8 mouse cellular contexts compared by ENCODE assay signal in genomic region chr7:6343501-6344071, GRCm38 (mm10). TPM values are rescaled to one million over a fixed set of nuclear protein-coding genes. Genes with fewer than 3 reads are reported as not detected.
DNase-seq lines count a peak whose midpoint lies in the region; ATAC-seq lines count a peak whose summit lies in the region.

TSS of gene Gm3854 (plus strand) at chr7:6343759.

- H3K4me1 ChIP-seq in hindbrain, embryonic 13.5 days (replicated peaks), result no peaks in the 10 kb centered on the region; the same call in 1 of the 2 replicates
- no peaks in the 10 kb centered on the region for H3K4me1 ChIP-seq in lung, embryonic 16.5 days (replicated peaks; ENCODE audit: control insufficient read depth, insufficient read depth, low read length)

- peak; percentile 28 for DNase-seq in T-cell, adult 2 months (ENCODE audit: low spot score)
- peak; percentile 86 to 88 for DNase-seq in cerebellum, postnatal 10 days
- DNase-seq in frontal cortex, postnatal 10 days (ENCODE audit: low spot score in 2 of 2), result peak; percentile 60 to 76
- DNase-seq in layer of hippocampus, postnatal 10 days (ENCODE audit: low spot score in 2 of 2), result peak; percentile 74 to 80
- peak; percentile 21 for DNase-seq in ovary, postnatal 14 days (ENCODE audit: low spot score)
- DNase-seq in urinary bladder, postnatal 14 days (ENCODE audit: low spot score), result peak; percentile 39

- peak within 1 kb of the TSS; percentile 68 for H3K4me3 ChIP-seq in hindbrain, embryonic 13.5 days
- peak within 1 kb of the TSS; percentile 71 for H3K4me3 ChIP-seq in lung, embryonic 16.5 days (ENCODE audit: low read length)

- H3K27me3 ChIP-seq in hindbrain, embryonic 13.5 days, result peaks cover 3% of the 10 kb centered on the region; the same call in 1 of the 2 replicates
- no peaks in the 10 kb centered on the region for H3K27me3 ChIP-seq in lung, embryonic 16.5 days (ENCODE audit: control insufficient read depth, insufficient read depth, low read depth, low read length)

- H3K27ac ChIP-seq in hindbrain, embryonic 13.5 days, result peak within 1 kb of the TSS; percentile 90
- H3K27ac ChIP-seq in lung, embryonic 16.5 days (ENCODE audit: low read length), result no peak within 1 kb of the TSS

- H3K9ac ChIP-seq in hindbrain, embryonic 13.5 days, result peak within 1 kb of the TSS; percentile 77
- H3K9ac ChIP-seq in lung, embryonic 16.5 days (ENCODE audit: low read length), result peak within 1 kb of the TSS; percentile 73

- H3K9me3 ChIP-seq in hindbrain, embryonic 13.5 days, result no peaks in the 10 kb centered on the region
- no peaks in the 10 kb centered on the region for H3K9me3 ChIP-seq in lung, embryonic 16.5 days (ENCODE audit: control insufficient read depth, low read length)

- no peaks in the 10 kb centered on the region for H3K36me3 ChIP-seq in hindbrain, embryonic 13.5 days
- H3K36me3 ChIP-seq in lung, embryonic 16.5 days (ENCODE audit: control insufficient read depth, insufficient read depth, low read length), result no peaks in the 10 kb centered on the region

- peak; percentile 94 for ATAC-seq in hindbrain, embryonic 13.5 days (ENCODE audit: low FRiP score)
- peak; percentile 92 for ATAC-seq in lung, embryonic 16.5 days (ENCODE audit: low read depth)

- H3K4me2 ChIP-seq in hindbrain, embryonic 13.5 days, result peak within 1 kb of the TSS; percentile 51
- peak within 1 kb of the TSS; percentile 52 for H3K4me2 ChIP-seq in lung, embryonic 16.5 days (ENCODE audit: low read depth, low read length)

- WGBS in hindbrain, embryonic 13.5 days, result under 1% methylated on average over 26 of the region's 26 CpGs
- under 1% methylated on average over 26 of the region's 26 CpGs for WGBS in lung, embryonic 16.5 days

RNA-seq across cellular contexts. Expression of gene Gm3854, which starts in this region (rescaled TPM):
- 6.7 and 9.0 TPM in 2 replicates for polyA plus RNA-seq in hindbrain, embryonic 13.5 days (2015; fragmentation: Nextera tagmentation; extraction: Ambion mirVana)
- total RNA-seq in layer of hippocampus, postnatal 10 days (2021), result 1 to 10 TPM; 5.6 to 6.8 TPM
- polyA plus RNA-seq in lung, embryonic 16.5 days (2015; fragmentation: Nextera tagmentation; extraction: Ambion mirVana), result 1.5 and 1.8 TPM in 2 replicates

Comparison
In these comparisons a context has a peak if more than half of its experiments do, and no peak if none do; other contexts are left out.
1. DNase-seq: peak in every context shown above with its lines; median percentile 87 in cerebellum, postnatal 10 days; 77 in layer of hippocampus, postnatal 10 days; 68 in frontal cortex, postnatal 10 days; 39 in urinary bladder, postnatal 14 days; 28 in T-cell, adult 2 months; 21 in ovary, postnatal 14 days.